Mouse (Mus musculus) kidney, adult 2 months (tissue): ENCODE measurements around the gene Epn3. TPM values are rescaled to one million over a fixed set of nuclear protein-coding genes. Genes with fewer than 3 reads are reported as not detected.

Experiments
- DNase-seq: peaks from one replicate; pipeline ENCODE4 v3.0.0; 2021
- H3K27ac ChIP-seq: fragments of 200-500 bp; 2 replicates; pipeline ENCODE4 v1.5.1; 2012; ENCODE audit warnings: low read depth, low read length, control low read depth, inconsistent platforms; ENCODE audit not compliant: insufficient read depth
- H3K27me3 ChIP-seq: fragments of 200-500 bp; replicated peaks from 2 replicates; pipeline ENCODE4 v1.6.1; 2012; ENCODE audit warnings: mild to moderate bottlenecking, moderate library complexity, low read length, inconsistent platforms; ENCODE audit not compliant: control insufficient read depth, insufficient read depth
- H3K36me3 ChIP-seq: fragments of 200-500 bp; 2 replicates; pipeline ENCODE4 v1.6.1; 2012; ENCODE audit warnings: mild to moderate bottlenecking, moderate library complexity, low read length, inconsistent platforms; ENCODE audit not compliant: control insufficient read depth, insufficient read depth
- H3K4me1 ChIP-seq: fragments of 200-500 bp; 2 replicates; pipeline ENCODE4 v1.6.1; 2011; ENCODE audit warnings: low read length; ENCODE audit not compliant: control insufficient read depth, insufficient read depth
- H3K4me3 ChIP-seq: fragments of 200-500 bp; 2 replicates; pipeline ENCODE4 v1.5.1; 2011; ENCODE audit warnings: mild to moderate bottlenecking, low read depth, low read length, control low read depth; ENCODE audit not compliant: insufficient read depth
- CTCF ChIP-seq: fragments of 200-500 bp; conservative IDR thresholded peaks from 2 replicates; pipeline ENCODE4 v1.5.1; 2011; ENCODE audit warnings: low read depth, mild to moderate bottlenecking, control low read depth, low read length, moderate library complexity, mixed read lengths; ENCODE audit not compliant: insufficient read depth, insufficient read length
- POLR2A ChIP-seq: fragments of 200-500 bp; IDR thresholded peaks from one replicate; pipeline ENCODE4 v1.6.1; 2011; ENCODE audit warnings: low read depth, low read length, control low read depth
- WGBS: fragments of 180-500 bp; shearing (Covaris S2); methylation state at CpG from one replicate; pipeline ENCODE4 v1.1.7; 2018; 5-methylcytosine and 5-hydroxymethylcytosine counted together
- polyA plus RNA-seq: library from polyadenylated mRNA; depleted of rRNA; stranded (reverse); fragments of >200 nt; gene quantifications from 2 replicates; pipeline ENCODE4 v1.2.3, GENCODE M21; 2012; rRNA removed

The Epn3 gene
- 35.6 and 36.4 TPM in 2 replicates for polyA plus RNA-seq

GRCm38 (mm10) chr11:94499661-94500152, at the start of gene Epn3:
TSS of gene Epn3 (minus strand) at chr11:94499974.
- Histone ChIP-seq H3K36me3 (no peaks in the 10 kb centered on the region), H3K27me3 (no peaks in the 10 kb centered on the region), H3K4me3 (peak within 1 kb of the TSS; percentile 48), H3K27ac (peak within 1 kb of the TSS; percentile 82), H3K4me1 (0 out of 2 replicates have a peak, but pooled peaks cover 2% of the 10 kb centered on the region)
- DNase-seq: peak; percentile 61
- WGBS: 1% methylated on average over 26 of the region's 26 CpGs
- TF ChIP-seq CTCF: no peak
- peak; percentile 10 for TF ChIP-seq POLR2A

- Histone ChIP-seq H3K4me1 (no peaks in the 10 kb centered on the region), H3K27ac (peak within 1 kb of the TSS; percentile 90), H3K27me3 (no peaks in the 10 kb centered on the region), H3K36me3 (no peaks in the 10 kb centered on the region), H3K4me3 (peak within 1 kb of the TSS; percentile 77)
- 2% methylated on average over 49 of the region's 49 CpGs for WGBS
- DNase-seq: peak; percentile 97
- TF ChIP-seq CTCF (peak; percentile 77), POLR2A (no peak)
Measured at GRCm38 (mm10) chr11:94548888-94549690, 49.3 kb upstream of the Epn3 start, which contains the start of gene Rsad1. TSS of gene Rsad1 (minus strand) at chr11:94549255.

DNA sequence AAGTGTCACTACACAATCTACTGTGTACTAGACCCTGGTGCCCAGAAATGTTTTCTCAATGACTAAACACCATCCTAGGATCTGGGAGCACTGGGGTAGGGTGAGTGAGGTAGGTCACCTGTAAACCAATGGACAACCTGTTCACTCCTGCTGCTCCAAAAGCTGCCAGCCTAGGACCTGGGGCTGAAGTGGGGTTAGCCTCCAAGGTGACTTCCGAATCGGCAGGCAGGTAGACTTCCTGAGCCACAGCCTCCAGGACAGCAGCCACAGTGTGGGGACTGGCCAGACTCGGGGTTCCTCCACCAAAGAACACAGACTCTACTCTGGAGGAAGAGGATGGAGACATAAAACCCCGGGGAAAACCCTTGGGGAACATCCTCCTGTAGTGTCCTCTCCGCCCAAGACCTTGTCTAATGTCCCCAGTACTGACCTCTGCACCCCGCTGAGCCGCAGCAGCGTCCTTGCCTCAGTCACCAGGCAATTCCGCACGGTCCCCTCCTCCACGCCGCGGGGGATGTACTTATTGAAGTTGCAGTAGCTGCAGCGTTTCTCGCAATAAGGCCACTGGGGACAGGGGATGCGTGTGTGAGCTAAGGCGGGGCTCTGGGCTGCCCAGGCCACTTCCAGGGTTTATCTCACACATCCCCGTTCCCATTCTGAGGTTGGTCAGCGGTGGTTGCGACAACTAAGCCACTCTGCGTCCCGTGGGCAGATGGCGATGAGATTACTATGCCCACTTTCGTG, 48.4 kb upstream of the Epn3 start:
- Histone ChIP-seq H3K4me1 (no peaks in the 10 kb centered on the region), H3K4me3 (peak overlapping the region; percentile 77), H3K27me3 (no peaks in the 10 kb centered on the region), H3K27ac (peak overlapping the region; percentile 90), H3K36me3 (no peaks in the 10 kb centered on the region)
- DNase-seq: peak; percentile 51
- 7% methylated on average over 24 of the region's 24 CpGs for WGBS
- TF ChIP-seq POLR2A (no peak), CTCF (no peak)

- H3K27ac ChIP-seq: no peak overlapping the region
- H3K36me3 ChIP-seq: no peaks in the 10 kb centered on the region
- DNase-seq: no peak
- TF ChIP-seq CTCF (no peak), POLR2A (no peak)
- H3K4me1 ChIP-seq: no peaks in the 10 kb centered on the region
- WGBS: 93% methylated on average over 6 of the region's 6 CpGs
- no peaks in the 10 kb centered on the region for H3K27me3 ChIP-seq
- no peak overlapping the region for H3K4me3 ChIP-seq
Measured at GRCm38 (mm10) chr11:94547271-94547670, 47.5 kb upstream of the Epn3 start.

DNA sequence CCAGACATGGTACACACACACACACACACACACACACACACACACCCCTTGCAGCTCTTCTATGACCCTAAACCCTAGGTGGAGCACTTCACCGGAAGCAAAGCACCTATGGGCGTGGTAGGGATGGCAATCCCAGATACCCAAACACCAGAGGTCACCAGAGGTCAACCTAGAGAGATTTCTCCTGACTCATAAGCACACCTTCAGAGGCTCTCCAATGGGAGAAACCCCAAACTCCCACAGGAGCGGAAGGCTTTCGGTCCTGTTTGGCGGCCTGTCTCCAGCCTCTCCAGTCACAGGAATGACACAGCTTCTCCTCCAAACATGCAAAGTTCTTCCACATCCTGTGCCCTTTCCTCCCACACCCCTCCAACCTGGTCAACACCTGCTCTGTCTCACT, 46.6 kb upstream of the Epn3 start:
- no peaks in the 10 kb centered on the region for H3K27me3 ChIP-seq
- no peaks in the 10 kb centered on the region for H3K4me1 ChIP-seq
- no peak overlapping the region for H3K4me3 ChIP-seq
- no peak overlapping the region for H3K27ac ChIP-seq
- TF ChIP-seq POLR2A (no peak), CTCF (no peak)
- no peak for DNase-seq
- H3K36me3 ChIP-seq: no peaks in the 10 kb centered on the region
- WGBS: 95% methylated on average over 5 of the region's 5 CpGs

DNA sequence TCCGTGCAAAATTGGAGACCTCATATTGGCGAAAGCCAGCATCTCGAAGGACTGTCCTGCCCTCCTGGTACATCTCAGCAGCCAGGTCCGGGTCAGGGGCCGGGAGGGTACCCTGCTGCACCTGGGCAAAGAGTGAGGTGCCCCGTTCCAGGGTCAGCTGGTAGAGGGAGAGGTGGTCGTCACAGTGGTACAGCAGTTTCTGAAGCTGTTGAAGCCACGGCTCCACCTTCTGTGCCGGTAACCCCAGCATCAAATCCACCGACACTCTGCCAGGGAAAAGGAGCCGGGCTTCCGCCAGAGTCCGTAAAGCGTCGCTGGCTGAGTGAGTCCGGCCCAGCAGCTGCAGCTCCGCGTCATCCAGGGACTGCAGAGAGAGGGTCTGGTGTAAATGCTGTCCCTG, 44.6 kb upstream of the Epn3 start:
- H3K4me3 ChIP-seq: no peak overlapping the region
- no peak for TF ChIP-seq CTCF
- no peak for TF ChIP-seq POLR2A
- no peaks in the 10 kb centered on the region for H3K27me3 ChIP-seq
- H3K27ac ChIP-seq: no peak overlapping the region
- H3K36me3 ChIP-seq: no peaks in the 10 kb centered on the region
- no peaks in the 10 kb centered on the region for H3K4me1 ChIP-seq
- no peak for DNase-seq
- WGBS: 66% methylated on average over 18 of the region's 18 CpGs

DNA sequence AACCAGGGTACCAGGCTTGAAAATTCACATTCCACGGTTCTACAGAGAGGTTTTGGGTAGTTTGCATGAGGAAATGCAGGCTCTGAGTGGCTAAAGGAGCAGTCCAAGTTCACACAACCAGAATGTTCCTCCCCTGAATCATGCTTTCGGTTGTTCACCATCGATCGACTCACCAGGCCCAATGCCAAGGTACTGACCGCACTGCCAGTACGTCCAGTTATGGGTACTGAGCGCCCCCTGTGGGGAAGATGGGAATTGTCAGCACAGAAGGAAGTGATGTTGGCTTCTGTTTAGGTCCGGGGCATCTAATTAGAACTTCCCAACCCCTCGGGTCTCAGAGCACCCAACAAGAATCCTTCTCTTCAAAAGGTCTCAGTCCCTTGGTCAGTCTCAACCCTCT, 44.2 kb upstream of the Epn3 start:
- Histone ChIP-seq H3K36me3 (no peaks in the 10 kb centered on the region), H3K27me3 (no peaks in the 10 kb centered on the region), H3K27ac (no peak overlapping the region), H3K4me1 (no peaks in the 10 kb centered on the region), H3K4me3 (no peak overlapping the region)
- 7% methylated on average over 9 of the region's 9 CpGs for whole genome bisulfite sequencing
- DNase-seq: peak; percentile 96
- TF ChIP-seq POLR2A (no peak), CTCF (peak; percentile 99)
